Mouse (Mus musculus) mature B cell (primary cell): ENCODE measurements at regions not wholly inside any gene's neighbourhood (a gene's known extent, or its start where the extent isn't known, plus 50 kb on each side); places are given as distances from the start of the nearest gene placed in this dataset.

ENCODE experiments used
- in situ Hi-C: fragments of 300-500 bp; cut with MboI; formaldehyde crosslinking; loops from 2 replicates; pipeline ENCODE4 v1.14.3; 2019

DNA sequence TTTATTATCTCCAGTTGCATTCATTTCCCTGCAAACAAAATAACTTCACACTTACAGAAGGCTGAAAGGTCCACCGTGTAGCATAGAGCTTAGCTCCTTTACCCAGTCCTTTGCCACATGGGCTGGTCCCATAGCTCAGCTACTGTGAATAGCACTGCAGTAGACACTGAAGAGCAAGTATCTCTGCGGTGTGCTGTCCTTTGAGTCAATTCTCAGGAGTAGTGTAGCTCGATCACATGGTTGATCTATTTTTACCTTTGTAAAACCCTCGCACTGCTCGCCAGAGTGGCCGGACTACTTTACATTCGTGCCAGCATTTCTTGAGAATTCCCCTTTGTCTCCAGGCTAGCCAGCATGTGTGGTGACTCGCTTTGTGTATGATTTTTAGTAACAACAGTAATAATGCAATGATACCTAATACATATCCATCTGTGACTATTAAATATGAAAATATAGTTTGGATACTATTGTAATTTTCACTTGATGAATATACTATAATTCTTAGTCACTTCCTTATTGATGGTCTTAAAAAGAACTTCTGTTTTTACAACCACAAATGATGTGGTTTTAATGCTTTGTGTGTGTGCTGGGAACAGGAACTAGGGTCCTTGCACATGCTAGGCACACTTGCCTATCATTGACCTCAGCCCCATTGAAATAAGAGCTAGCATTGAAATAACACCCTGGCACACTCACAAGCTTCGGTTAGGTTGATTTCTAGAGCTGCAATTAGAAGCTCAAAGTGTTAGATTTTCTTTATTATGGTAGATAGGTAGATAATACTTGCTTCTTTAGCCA, 257.7 kb upstream of the Atp11b start:
- in situ Hi-C loops, result loop anchor here (25.0 kb wide), 1 partner anchor 1534 kb away; no protein-coding TSS in a partner anchor

DNA sequence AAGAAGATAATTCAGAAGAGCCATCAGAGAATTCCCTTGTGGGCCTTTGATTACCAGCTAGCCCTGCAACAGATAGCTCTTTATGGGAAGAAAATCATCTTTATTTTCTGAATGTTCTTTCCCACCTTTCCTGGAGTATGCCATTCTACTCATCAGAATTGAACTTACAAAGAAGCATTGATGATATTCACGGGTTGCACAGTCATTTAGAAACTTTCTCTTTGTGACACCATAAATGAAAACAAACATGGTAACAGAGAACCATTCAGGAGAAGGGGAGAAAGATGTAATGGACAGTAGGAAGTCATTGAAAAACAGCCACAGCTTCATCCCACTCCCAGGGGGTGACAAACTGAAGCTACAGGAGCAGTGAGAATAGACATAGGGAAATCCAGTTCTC, 243.6 kb upstream of the Atp11b start:
- in situ Hi-C loops, result no loop called here

GRCm38 (mm10) chr3:35516517-35516916, 237.4 kb upstream of the Atp11b start:
- in situ Hi-C loops, result no loop called here

DNA sequence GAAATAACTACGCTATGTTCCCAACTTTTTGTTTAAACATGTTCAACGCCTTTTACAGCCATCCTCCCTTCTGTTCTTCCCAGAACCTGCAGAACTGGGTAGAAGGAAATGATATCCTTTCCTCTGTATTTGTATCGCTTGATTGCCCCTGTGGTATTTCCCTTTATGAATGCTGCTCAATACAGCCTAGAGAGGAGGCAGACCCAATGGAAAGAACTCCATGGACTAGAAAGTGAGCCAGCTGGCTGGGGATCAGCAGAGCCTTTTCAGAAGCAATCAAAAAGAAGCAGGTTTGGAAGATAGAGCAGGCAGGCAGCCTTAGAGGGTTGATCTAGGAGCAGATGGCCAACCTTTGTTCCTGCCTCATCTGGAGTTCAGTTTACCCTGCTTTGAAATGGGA, 233.8 kb upstream of the Atp11b start:
- in situ Hi-C loops, result no loop called here

DNA sequence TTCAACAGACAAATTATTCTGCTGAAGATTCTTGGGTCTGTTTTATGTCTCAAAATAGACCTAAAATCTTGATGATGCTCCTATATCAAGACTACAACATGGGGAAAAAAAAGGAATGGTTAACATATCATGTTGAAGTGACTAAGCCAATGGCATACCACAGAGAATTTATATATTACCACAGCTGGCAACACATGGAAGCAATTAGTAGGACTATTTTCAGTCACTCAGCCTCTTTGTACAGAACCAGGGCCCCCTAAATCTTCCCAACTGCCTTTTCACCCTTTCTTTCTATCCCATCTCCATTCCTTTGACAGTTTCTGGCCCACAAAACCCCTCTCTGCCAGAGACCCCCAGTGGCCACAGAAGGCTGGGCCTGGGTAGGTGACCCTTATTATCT, 206.2 kb upstream of the Atp11b start:
- in situ Hi-C loops, result no loop called here

- in situ Hi-C loops, result no loop called here
These were observed 202.1 kb upstream of the Atp11b start for GRCm38 (mm10) chr3:35551791-35552190.

DNA sequence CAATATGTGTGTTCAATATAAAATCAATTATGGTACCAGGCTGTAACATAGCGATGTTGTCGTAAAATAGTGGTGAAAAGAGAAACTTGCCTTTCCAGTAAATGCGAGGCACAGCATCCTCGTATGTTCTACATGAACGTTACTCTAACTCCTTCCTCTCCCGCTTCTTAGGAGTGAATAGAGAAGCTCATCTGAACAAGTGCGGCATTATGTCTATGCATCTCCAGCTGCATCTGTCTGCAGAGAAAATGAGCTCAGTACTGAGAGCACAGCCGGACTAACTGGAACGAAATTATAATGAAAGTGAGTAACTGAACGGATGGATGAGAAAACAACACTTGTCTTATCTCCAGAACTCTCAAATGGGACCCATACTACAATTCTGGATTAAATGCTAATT, 193.5 kb upstream of the Atp11b start:
- in situ Hi-C loops, result no loop called here

- in situ Hi-C loops, result no loop called here
These were observed 179.5 kb upstream of the Atp11b start for GRCm38 (mm10) chr3:35574402-35574801.
